Mouse (Mus musculus): Measurements from ENCODE around the gene Rhbdl3. TPM values are rescaled to one million over a fixed set of nuclear protein-coding genes. Genes with fewer than 3 reads are reported as not detected.

Rhbdl3 gene
- polyA plus RNA-seq, 1 experiment from 2014 or later, result 2.0 TPM

- Histone ChIP-seq H3K27me3 (replicated peaks; ENCODE audit: control insufficient read depth, insufficient read depth, low read length) (no peaks in the 10 kb centered on the region), H3K9me3 (ENCODE audit: control insufficient read depth, low read length) (no peaks in the 10 kb centered on the region), H3K9ac (ENCODE audit: low read depth, low read length) (no peak overlapping the region), H3K4me1 (ENCODE audit: control insufficient read depth, insufficient read depth, low read length) (0 out of 2 replicates have a peak, but pooled peaks cover 3% of the 10 kb centered on the region), H3K4me2 (ENCODE audit: low read depth, low read length) (no peak overlapping the region), H3K4me3 (ENCODE audit: low read length) (no peak overlapping the region), H3K36me3 (ENCODE audit: control insufficient read depth, insufficient read depth, low read length) (peaks cover 18% of the 10 kb centered on the region), H3K27ac (ENCODE audit: low read length) (no peak overlapping the region)
- WGBS, result 89% methylated on average over 2 of the region's 2 CpGs
- no peak for ATAC-seq
These were observed 90.9 kb downstream of the Rhbdl3 start for GRCm38 (mm10) chr11:80391407-80392120.

GRCm38 (mm10) chr11:80395930-80396329 lies 95.2 kb downstream of the Rhbdl3 start:
- ATAC-seq, result no peak
- Histone ChIP-seq H3K27ac (ENCODE audit: low read length) (no peak overlapping the region), H3K9me3 (ENCODE audit: control insufficient read depth, low read length) (no peaks in the 10 kb centered on the region), H3K36me3 (ENCODE audit: control insufficient read depth, insufficient read depth, low read length) (peaks cover 11% of the 10 kb centered on the region), H3K4me1 (ENCODE audit: control insufficient read depth, insufficient read depth, low read length) (no peaks in the 10 kb centered on the region), H3K4me3 (ENCODE audit: low read length) (no peak overlapping the region), H3K9ac (ENCODE audit: low read depth, low read length) (no peak overlapping the region), H3K27me3 (replicated peaks; ENCODE audit: control insufficient read depth, insufficient read depth, low read length) (no peaks in the 10 kb centered on the region), H3K4me2 (ENCODE audit: low read depth, low read length) (no peak overlapping the region)
- 86% methylated on average over 3 of the region's 3 CpGs for WGBS

DNA sequence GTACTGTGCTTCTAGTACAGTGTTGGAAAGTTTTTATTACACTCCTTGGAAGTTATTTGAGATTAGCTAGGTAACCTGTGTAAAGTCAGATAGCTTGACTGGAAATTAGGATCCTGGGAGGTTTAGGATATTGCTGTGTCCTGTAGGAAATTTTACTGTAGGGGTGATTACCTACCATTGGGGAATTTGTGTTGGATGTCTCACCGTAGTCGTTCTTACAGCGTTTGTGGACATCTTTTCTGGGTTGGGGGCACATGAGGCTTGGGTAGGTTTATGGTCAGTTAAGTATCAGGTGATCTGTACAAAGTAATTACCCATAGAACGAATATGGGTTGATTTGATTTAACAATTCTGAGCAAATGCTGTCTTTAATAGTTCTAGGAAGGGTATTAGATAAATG lies 95.9 kb downstream of the Rhbdl3 start:
- H3K36me3 ChIP-seq (ENCODE audit: control insufficient read depth, insufficient read depth, low read length), result peaks cover 7% of the 10 kb centered on the region
- no peaks in the 10 kb centered on the region for H3K4me1 ChIP-seq (ENCODE audit: control insufficient read depth, insufficient read depth, low read length)
- no peak overlapping the region for H3K4me2 ChIP-seq (ENCODE audit: low read depth, low read length)
- ATAC-seq, result no peak
- H3K27ac ChIP-seq (ENCODE audit: low read length), result no peak overlapping the region
- no peak overlapping the region for H3K4me3 ChIP-seq (ENCODE audit: low read length)
- H3K9me3 ChIP-seq (ENCODE audit: control insufficient read depth, low read length), result no peaks in the 10 kb centered on the region
- 88% methylated on average over 4 of the region's 4 CpGs for WGBS
- H3K27me3 ChIP-seq (replicated peaks; ENCODE audit: control insufficient read depth, insufficient read depth, low read length), result no peaks in the 10 kb centered on the region
- H3K9ac ChIP-seq (ENCODE audit: low read depth, low read length), result no peak overlapping the region

Other genes with a start within 250 kb of the Rhbdl3 start
- gene Crlf3, start 219.9 kb upstream of the Rhbdl3 start, polyA plus RNA-seq (2015; fragmentation: Nextera tagmentation; extraction: Ambion mirVana), result 21.8 and 22.9 TPM in 2 replicates
- 4.7 and 5.6 TPM in 2 replicates for gene Atad5, start 211.5 kb upstream of the Rhbdl3 start, polyA plus RNA-seq (2015; fragmentation: Nextera tagmentation; extraction: Ambion mirVana)
- 28.8 and 33.1 TPM in 2 replicates for gene Tefm, start 158.7 kb upstream of the Rhbdl3 start, polyA plus RNA-seq (2015; fragmentation: Nextera tagmentation; extraction: Ambion mirVana)
- 4.9 and 5.1 TPM in 2 replicates for gene Adap2, start 146.8 kb upstream of the Rhbdl3 start, polyA plus RNA-seq (2015; fragmentation: Nextera tagmentation; extraction: Ambion mirVana)
- 11.7 and 11.8 TPM in 2 replicates for gene Rnf135, start 117.1 kb upstream of the Rhbdl3 start, polyA plus RNA-seq (2015; fragmentation: Nextera tagmentation; extraction: Ambion mirVana)
- gene Rhot1, start 91.9 kb upstream of the Rhbdl3 start, polyA plus RNA-seq (2015; fragmentation: Nextera tagmentation; extraction: Ambion mirVana), result 36.8 and 38.0 TPM in 2 replicates
- 11.5 and 14.9 TPM in 2 replicates for gene 5730455P16Rik, start 77.1 kb downstream of the Rhbdl3 start, polyA plus RNA-seq (2015; fragmentation: Nextera tagmentation; extraction: Ambion mirVana)
- gene Zfp207, start 82.4 kb downstream of the Rhbdl3 start, polyA plus RNA-seq (2015; fragmentation: Nextera tagmentation; extraction: Ambion mirVana), result 170 and 172 TPM in 2 replicates
- 259 and 281 TPM in 2 replicates for gene Psmd11, start 127.7 kb downstream of the Rhbdl3 start, polyA plus RNA-seq (2015; fragmentation: Nextera tagmentation; extraction: Ambion mirVana)
- 0.87 and 0.88 TPM in 2 replicates for gene Cdk5r1, start 176.1 kb downstream of the Rhbdl3 start, polyA plus RNA-seq (2015; fragmentation: Nextera tagmentation; extraction: Ambion mirVana)